Mouse (Mus musculus) midbrain, embryonic 16.5 days (tissue): ENCODE data around the gene Mark2. TPM values are rescaled to one million over a fixed set of nuclear protein-coding genes. Genes with fewer than 3 reads are reported as not detected.

Experiments used
- ATAC-seq: fragments of 200-750 bp; cut with Nextera tagmentation; 2 replicates; pipeline ENCODE4 v1.8.0; 2017; ENCODE audit warnings: moderate TSS enrichment
- H3K27ac ChIP-seq: fragments of 300-500 bp; sonication (generic); 2 replicates; pipeline ENCODE4 v1.5.1; 2014; ENCODE audit warnings: mild to moderate bottlenecking, low read length, mixed read lengths
- H3K27me3 ChIP-seq: fragments of 300-500 bp; sonication (generic); 2 replicates; pipeline ENCODE4 v1.6.1; 2014; ENCODE audit warnings: low read depth, low read length, mixed read lengths; ENCODE audit not compliant: control insufficient read depth, insufficient read depth
- H3K36me3 ChIP-seq: fragments of 300-500 bp; sonication (generic); 2 replicates; pipeline ENCODE4 v1.6.1; 2014; ENCODE audit warnings: mild to moderate bottlenecking, low read length, moderate library complexity, mixed read lengths; ENCODE audit not compliant: control insufficient read depth, insufficient read depth
- H3K4me1 ChIP-seq: fragments of 300-500 bp; sonication (generic); 2 replicates; pipeline ENCODE4 v1.6.1; 2014; ENCODE audit warnings: mild to moderate bottlenecking, low read length, mixed read lengths; ENCODE audit not compliant: control insufficient read depth, insufficient read depth
- H3K4me2 ChIP-seq: fragments of 300-500 bp; sonication (generic); 2 replicates; pipeline ENCODE4 v1.6.1; 2014; ENCODE audit warnings: mild to moderate bottlenecking, low read length, mixed read lengths
- H3K4me3 ChIP-seq: fragments of 300-500 bp; sonication (generic); 2 replicates; pipeline ENCODE4 v1.5.1; 2014; ENCODE audit warnings: low read depth, mild to moderate bottlenecking, low read length, moderate library complexity, mixed read lengths
- H3K9ac ChIP-seq: fragments of 300-500 bp; sonication (generic); 2 replicates; pipeline ENCODE4 v1.6.1; 2014; ENCODE audit warnings: low read depth, low read length, mixed read lengths
- H3K9me3 ChIP-seq: fragments of 300-500 bp; sonication (generic); replicated peaks from 2 replicates; pipeline ENCODE4 v1.6.1; 2014; ENCODE audit warnings: mild to moderate bottlenecking, low read length, mixed read lengths; ENCODE audit not compliant: control insufficient read depth, poor library complexity, severe bottlenecking
- WGBS: fragments of 180-500 bp; shearing (Covaris S2); extraction: QIAGEN DNeasy Blood & Tissue Kit; methylation state at CpG from one replicate; pipeline ENCODE4 v1.1.7; 2014; 5-methylcytosine and 5-hydroxymethylcytosine counted together
- polyA plus RNA-seq: library from polyadenylated mRNA; unstranded; fragments of >200 nt; fragmentation: Nextera tagmentation; extraction: Ambion mirVana; gene quantifications from 2 replicates; pipeline ENCODE4 v1.2.1, GENCODE M21; 2015

The Mark2 gene
- polyA plus RNA-seq, 1 experiment from 2014 or later: 43.8 TPM

DNA sequence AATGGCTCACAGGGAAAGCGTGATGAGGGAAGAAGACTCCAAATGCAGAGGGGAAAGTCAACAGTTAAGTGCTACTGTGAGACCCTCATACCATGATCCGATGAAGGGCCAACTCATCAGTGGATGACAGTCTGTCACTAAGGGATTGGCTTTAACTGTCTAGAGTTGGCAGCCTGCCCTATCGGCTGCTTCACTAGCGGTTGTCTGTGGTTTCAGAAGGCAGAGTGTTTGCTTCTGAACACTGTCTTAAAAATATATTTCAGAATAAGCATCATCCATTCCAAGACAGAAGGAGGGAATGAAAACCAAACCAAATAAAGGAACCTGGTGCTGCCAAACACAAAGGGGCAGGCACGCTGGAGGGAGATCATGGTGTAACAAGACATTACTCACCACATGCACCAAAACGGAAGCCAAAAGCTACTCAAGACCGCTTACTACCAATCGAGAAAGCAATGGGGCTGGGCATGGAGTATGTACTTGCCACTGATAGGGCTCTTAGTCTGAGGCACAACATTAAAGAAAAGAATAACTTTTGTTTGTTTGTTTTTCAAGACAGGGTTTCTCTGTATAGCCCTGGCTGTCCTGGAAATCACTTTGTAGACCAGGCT lies 26.6 kb downstream of the Mark2 start:
- Histone ChIP-seq H3K4me2 (no peak overlapping the region), H3K4me1 (peaks cover 12% of the 10 kb centered on the region), H3K27me3 (no peaks in the 10 kb centered on the region), H3K9ac (no peak overlapping the region), H3K9me3 (no peaks in the 10 kb centered on the region), H3K4me3 (no peak overlapping the region), H3K36me3 (no peaks in the 10 kb centered on the region), H3K27ac (no peak overlapping the region)
- 81% methylated on average over 8 of the region's 8 CpGs for WGBS
- no peak for ATAC-seq

DNA sequence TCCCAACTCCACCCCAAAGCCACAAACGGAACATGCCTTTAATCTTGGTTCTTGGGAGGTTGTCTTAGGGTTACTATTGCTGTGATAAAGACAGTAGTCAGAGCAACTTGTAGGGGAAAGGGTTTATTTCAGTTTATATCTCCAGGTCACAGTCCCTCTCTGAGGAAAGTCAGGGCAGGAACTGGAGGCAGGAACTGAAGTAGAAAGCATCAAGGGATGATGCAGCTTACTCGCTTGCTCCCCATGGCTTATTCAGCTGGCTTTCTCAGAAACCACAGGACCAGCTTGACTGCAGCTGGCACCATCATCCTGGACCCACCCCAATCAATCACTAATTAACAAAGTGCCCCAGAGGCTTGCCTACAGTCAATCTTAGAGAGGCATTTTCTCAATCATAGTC lies 28.0 kb downstream of the Mark2 start:
- no peak overlapping the region for H3K27ac ChIP-seq
- no peak overlapping the region for H3K4me3 ChIP-seq
- H3K27me3 ChIP-seq: no peaks in the 10 kb centered on the region
- 76% methylated on average over 2 of the region's 2 CpGs for WGBS
- no peaks in the 10 kb centered on the region for H3K36me3 ChIP-seq
- no peaks in the 10 kb centered on the region for H3K9me3 ChIP-seq
- no peak for ATAC-seq
- H3K4me1 ChIP-seq: peaks cover 16% of the 10 kb centered on the region
- no peak overlapping the region for H3K9ac ChIP-seq
- no peak overlapping the region for H3K4me2 ChIP-seq

DNA sequence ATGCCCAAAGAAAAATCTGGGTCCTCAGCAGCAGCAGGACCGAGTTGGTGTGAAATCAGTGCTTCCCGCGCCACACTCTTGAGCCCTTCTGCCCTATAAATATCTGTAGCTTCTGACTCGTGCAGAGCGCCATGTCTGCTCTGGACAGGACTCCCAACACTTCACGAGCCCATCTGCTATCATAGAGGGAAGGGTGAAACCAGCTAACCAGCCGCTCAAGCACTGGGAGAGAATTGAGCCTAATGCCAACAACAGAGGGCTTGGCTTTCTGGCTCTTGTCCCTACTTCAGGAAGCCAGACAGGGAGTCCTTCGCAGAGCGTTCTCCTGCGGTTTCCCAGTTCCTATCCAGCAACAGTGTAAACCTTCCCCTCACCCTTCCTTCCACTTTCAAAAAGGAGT lies 30.4 kb downstream of the Mark2 start:
- Histone ChIP-seq H3K9ac (no peak overlapping the region), H3K4me3 (no peak overlapping the region), H3K4me1 (peaks cover 28% of the 10 kb centered on the region), H3K27me3 (no peaks in the 10 kb centered on the region), H3K9me3 (no peaks in the 10 kb centered on the region), H3K27ac (no peak overlapping the region), H3K4me2 (no peak overlapping the region), H3K36me3 (no peaks in the 10 kb centered on the region)
- WGBS: 38% methylated on average over 10 of the region's 10 CpGs
- ATAC-seq: no peak

DNA sequence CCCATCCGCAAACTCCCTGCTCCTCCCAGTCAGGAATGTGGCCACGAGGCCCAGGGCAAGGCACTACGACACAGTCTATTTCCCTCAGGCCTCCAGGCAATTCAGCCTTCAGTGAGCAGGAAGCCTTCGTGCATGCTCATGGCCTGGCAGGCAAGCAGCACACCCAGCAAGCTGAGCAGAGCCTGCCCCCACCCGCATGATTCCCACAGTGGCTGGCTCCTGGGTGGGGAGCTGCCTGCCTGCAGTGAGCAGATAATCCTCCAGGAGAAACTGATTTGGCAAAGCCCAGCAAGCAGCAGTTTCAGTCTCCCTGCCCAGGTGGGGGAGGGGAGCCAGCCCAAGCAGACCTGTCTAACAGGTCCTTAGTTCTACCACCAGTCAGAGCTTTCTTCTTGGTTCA lies 31.0 kb downstream of the Mark2 start:
- H3K9me3 ChIP-seq: no peaks in the 10 kb centered on the region

DNA sequence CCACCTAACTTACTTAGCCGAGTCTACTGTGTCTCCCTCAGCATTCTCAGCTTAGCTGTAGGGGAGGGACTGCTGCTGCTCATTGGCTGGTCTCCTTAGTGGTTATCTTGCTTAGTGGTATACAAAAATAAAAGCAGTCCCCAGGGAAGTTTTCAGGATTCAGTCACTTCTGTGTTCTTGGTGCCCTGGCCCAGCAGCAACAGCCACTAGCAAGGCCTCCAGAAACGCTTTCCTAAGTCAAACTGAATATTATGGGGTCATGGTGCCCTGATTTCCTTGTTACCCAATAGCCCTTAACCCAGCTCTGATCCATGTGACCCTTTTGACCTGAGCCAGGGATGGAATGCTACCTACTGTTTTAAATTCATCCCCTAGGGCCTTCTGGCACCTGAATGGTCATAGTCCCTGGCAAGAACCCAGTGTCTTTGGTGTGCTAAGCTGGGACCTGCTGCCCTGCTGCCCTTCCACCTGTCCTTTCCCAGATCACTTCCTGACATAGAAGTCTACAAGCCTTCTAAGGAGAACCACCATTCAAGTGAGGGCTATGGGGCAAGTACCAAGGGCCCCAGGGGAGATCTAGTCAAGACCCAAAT lies 31.8 kb downstream of the Mark2 start:
- Histone ChIP-seq H3K9ac (no peak overlapping the region), H3K9me3 (no peaks in the 10 kb centered on the region), H3K36me3 (no peaks in the 10 kb centered on the region), H3K4me3 (no peak overlapping the region), H3K27me3 (no peaks in the 10 kb centered on the region), H3K4me1 (peaks cover 28% of the 10 kb centered on the region), H3K4me2 (no peak overlapping the region), H3K27ac (no peak overlapping the region)
- WGBS: 68% methylated on average over 2 of the region's 2 CpGs
- no peak for ATAC-seq

More for the DNA sequence above, 31.0 kb downstream of the Mark2 start:
- no peak overlapping the region for H3K27ac ChIP-seq
- 23% methylated on average over 5 of the region's 5 CpGs for WGBS
- H3K9ac ChIP-seq: no peak overlapping the region
- H3K36me3 ChIP-seq: no peaks in the 10 kb centered on the region
- H3K27me3 ChIP-seq: no peaks in the 10 kb centered on the region
- no peak overlapping the region for H3K4me2 ChIP-seq
- peak; percentile 33; the same call in 1 of the 2 replicates for ATAC-seq
- H3K4me1 ChIP-seq: peaks cover 28% of the 10 kb centered on the region
- no peak overlapping the region for H3K4me3 ChIP-seq

DNA sequence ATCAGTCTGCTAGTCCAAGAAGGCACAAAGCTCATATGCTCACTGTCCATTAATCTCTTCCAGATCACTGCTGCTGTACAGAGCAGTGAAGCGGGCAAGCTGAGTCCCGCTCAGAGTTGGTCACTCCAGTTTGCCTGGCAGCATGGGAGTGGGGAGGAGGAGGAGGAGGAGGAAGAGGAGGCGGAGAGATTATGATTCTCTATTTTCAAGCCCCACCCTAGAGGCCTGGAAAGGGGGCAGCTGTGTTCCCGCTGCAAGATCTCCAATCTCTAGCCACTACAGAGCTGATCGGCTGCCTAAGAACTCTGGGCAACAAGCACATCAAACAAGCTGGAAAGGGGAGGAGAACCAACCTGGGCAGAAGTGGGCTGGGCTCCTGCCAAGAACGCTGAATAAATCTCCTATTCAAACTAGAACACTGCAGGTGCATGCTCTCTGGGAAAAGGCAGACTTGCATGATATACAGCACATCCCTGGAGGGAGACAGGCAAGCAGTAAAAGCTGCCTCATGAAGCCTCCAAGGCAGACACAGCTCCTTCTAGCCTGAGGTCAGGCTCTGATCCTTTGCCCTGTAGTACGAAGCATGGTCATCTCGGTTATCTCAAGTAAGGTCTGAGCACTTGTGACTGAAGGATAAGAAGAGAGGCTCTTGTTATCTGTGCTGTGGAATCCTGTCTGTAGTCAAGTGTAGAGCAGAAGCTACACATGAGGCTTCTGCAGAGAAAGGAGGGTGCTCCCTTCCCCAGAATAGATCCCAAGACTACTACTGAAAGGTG lies 33.5 kb downstream of the Mark2 start:
- no peaks in the 10 kb centered on the region for H3K36me3 ChIP-seq
- H3K27me3 ChIP-seq: no peaks in the 10 kb centered on the region
- no peaks in the 10 kb centered on the region for H3K9me3 ChIP-seq
- peak; percentile 53 for ATAC-seq
- H3K4me2 ChIP-seq: no peak overlapping the region
- 38% methylated on average over 8 of the region's 8 CpGs for WGBS
- H3K4me1 ChIP-seq: peaks cover 28% of the 10 kb centered on the region
- H3K4me3 ChIP-seq: no peak overlapping the region
- H3K27ac ChIP-seq: peak overlapping the region; percentile 19
- H3K9ac ChIP-seq: peak overlapping the region; percentile 28; the same call in 1 of the 2 replicates

DNA sequence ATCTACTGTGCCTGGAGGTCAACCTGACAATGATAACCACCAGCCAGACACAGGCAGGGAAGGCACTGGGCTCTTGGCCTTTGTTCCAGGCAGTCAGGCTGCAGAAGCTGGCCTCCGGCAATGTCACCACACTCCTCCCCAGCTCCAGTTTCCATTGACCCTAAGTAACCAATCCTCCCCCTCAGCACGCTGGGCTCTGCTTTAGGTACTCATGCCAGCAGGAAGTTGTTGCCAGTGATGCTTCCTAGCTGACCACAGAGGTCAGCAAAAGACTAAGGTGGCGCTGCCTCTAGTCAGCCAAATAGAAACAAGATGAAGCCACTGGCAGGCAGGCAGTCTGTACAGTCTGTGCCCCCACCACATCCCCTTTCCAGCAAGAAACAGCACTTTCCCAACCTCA lies 34.7 kb downstream of the Mark2 start:
- Histone ChIP-seq H3K4me2 (no peak overlapping the region), H3K9me3 (no peaks in the 10 kb centered on the region), H3K4me1 (peaks cover 28% of the 10 kb centered on the region), H3K36me3 (no peaks in the 10 kb centered on the region), H3K27me3 (no peaks in the 10 kb centered on the region), H3K9ac (no peak overlapping the region), H3K27ac (no peak overlapping the region), H3K4me3 (no peak overlapping the region)
- 77% methylated on average over 3 of the region's 3 CpGs for WGBS
- ATAC-seq: no peak

DNA sequence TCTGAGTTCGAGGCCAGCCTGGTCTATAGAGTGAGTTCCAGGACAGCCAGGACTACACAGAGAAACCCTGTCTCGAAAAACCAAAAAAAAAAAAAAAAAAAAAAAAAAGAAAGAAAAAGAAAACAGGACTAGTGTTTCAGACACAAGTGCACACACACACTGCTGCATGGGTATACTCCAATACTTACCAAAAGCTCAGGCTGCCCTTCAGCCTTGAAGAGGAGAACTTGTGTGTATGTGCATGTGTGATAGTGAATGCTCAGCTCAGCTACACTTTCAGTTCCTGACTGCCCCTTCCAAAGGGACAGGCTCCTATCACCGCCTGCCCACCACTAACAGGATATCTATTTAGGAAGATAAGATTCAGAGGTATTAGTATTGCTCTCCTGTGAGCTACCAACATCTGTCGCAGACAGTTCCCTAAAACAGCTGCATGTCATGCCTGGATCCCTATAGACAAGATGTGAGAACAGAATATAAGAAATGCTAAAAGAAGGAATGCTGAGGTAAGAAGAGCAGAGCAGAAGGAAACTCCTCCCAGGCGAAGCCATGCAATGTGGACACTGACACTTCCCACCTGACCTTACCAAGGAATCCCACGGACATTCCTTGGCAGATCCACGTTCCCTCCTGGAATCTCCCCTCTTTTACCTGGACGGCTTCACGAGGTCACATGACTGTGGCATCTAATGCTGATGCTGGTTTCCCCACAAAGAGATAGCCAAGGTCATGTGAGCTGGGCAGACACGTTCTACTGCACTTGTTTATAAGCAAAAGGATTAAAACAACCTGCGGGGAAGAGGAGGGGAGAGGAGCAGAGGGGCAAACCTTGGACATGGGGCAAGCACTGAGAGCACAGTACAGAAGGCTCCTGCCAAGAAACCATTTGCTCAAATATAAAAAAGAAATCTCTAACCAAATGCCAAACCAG lies 36.0 kb downstream of the Mark2 start:
- no peak overlapping the region for H3K4me2 ChIP-seq
- H3K9ac ChIP-seq: no peak overlapping the region
- no peaks in the 10 kb centered on the region for H3K9me3 ChIP-seq
- no peak overlapping the region for H3K4me3 ChIP-seq
- no peak overlapping the region for H3K27ac ChIP-seq
- H3K36me3 ChIP-seq: no peaks in the 10 kb centered on the region
- no peak for ATAC-seq
- 87% methylated on average over 10 of the region's 11 CpGs for WGBS
- peaks cover 21% of the 10 kb centered on the region for H3K4me1 ChIP-seq
- H3K27me3 ChIP-seq: no peaks in the 10 kb centered on the region
